Mouse (Mus musculus) forebrain, embryonic 16.5 days (tissue): Measurements from ENCODE around the gene Sigmar1. TPM values are rescaled to one million over a fixed set of nuclear protein-coding genes. Genes with fewer than 3 reads are reported as not detected.

ENCODE experiments used
- ATAC-seq: fragments of 200-750 bp; cut with Nextera tagmentation; 2 replicates; pipeline ENCODE4 v1.8.0; 2017; ENCODE audit warnings: mild to moderate bottlenecking, moderate library complexity
- H3K27ac ChIP-seq: fragments of 300-500 bp; sonication (generic); 2 replicates; pipeline ENCODE4 v1.5.1; 2014; ENCODE audit warnings: low read length, control low read depth
- H3K27me3 ChIP-seq: fragments of 300-500 bp; sonication (generic); replicated peaks from 2 replicates; pipeline ENCODE4 v1.6.1; 2014; ENCODE audit warnings: low read length; ENCODE audit not compliant: control insufficient read depth, insufficient read depth
- H3K36me3 ChIP-seq: fragments of 300-500 bp; sonication (generic); 2 replicates; pipeline ENCODE4 v1.6.1; 2014; ENCODE audit not compliant: control insufficient read depth, insufficient read depth
- H3K4me1 ChIP-seq: fragments of 300-500 bp; sonication (generic); replicated peaks from 2 replicates; pipeline ENCODE4 v1.6.1; 2014; ENCODE audit warnings: low read length; ENCODE audit not compliant: control insufficient read depth, insufficient read depth
- H3K4me2 ChIP-seq: fragments of 300-500 bp; sonication (generic); 2 replicates; pipeline ENCODE4 v1.6.1; 2014; ENCODE audit warnings: mild to moderate bottlenecking, low read length, control low read depth
- H3K4me3 ChIP-seq: fragments of 300-500 bp; sonication (generic); replicated peaks from 2 replicates; pipeline ENCODE4 v1.5.1; 2014; ENCODE audit warnings: mild to moderate bottlenecking, low read length, control low read depth
- H3K9ac ChIP-seq: fragments of 300-500 bp; sonication (generic); replicated peaks from 2 replicates; pipeline ENCODE4 v1.6.1; 2014; ENCODE audit warnings: low read depth, low read length, control low read depth
- H3K9me3 ChIP-seq: fragments of 300-500 bp; sonication (generic); 2 replicates; pipeline ENCODE4 v1.6.1; 2016; ENCODE audit warnings: low read length; ENCODE audit not compliant: control insufficient read depth
- WGBS: fragments of 180-500 bp; shearing (Covaris S2); extraction: QIAGEN DNeasy Blood & Tissue Kit; methylation state at CpG from one replicate; pipeline ENCODE4 v1.1.7; 2014; 5-methylcytosine and 5-hydroxymethylcytosine counted together
- polyA plus RNA-seq: library from polyadenylated mRNA; unstranded; fragments of >200 nt; fragmentation: Nextera tagmentation; extraction: Ambion mirVana; gene quantifications from 2 replicates; pipeline ENCODE4 v1.2.1, GENCODE M21; 2015

Sigmar1 gene
- polyA plus RNA-seq, 1 experiment from 2014 or later: 55.8 TPM

- H3K4me3 ChIP-seq: peak overlapping the region; percentile 82
- no peaks in the 10 kb centered on the region for H3K9me3 ChIP-seq
- ATAC-seq: peak; percentile 80
- peak overlapping the region; percentile 93 for H3K4me2 ChIP-seq
- peak overlapping the region; percentile 82 for H3K9ac ChIP-seq
- H3K36me3 ChIP-seq: no peaks in the 10 kb centered on the region; the same call in 1 of the 2 replicates
- under 1% methylated on average over 48 of the region's 48 CpGs for whole genome bisulfite sequencing
- H3K27ac ChIP-seq: peak overlapping the region; percentile 80
- peaks cover 21% of the 10 kb centered on the region for H3K4me1 ChIP-seq
- 0 out of 2 replicates have a peak, but pooled peaks cover 3% of the 10 kb centered on the region for H3K27me3 ChIP-seq
These were observed 15.4 kb downstream of the Sigmar1 start for GRCm38 (mm10) chr4:41740380-41741157.

- Histone ChIP-seq H3K4me1 (peaks cover 21% of the 10 kb centered on the region), H3K4me3 (no peak overlapping the region), H3K27me3 (no peaks in the 10 kb centered on the region), H3K9ac (no peak overlapping the region), H3K27ac (no peak overlapping the region), H3K36me3 (no peaks in the 10 kb centered on the region; the same call in 1 of the 2 replicates), H3K4me2 (no peak overlapping the region), H3K9me3 (0 out of 2 replicates have a peak, but pooled peaks cover 2% of the 10 kb centered on the region)
- ATAC-seq: no peak
- 96% methylated on average over 13 of the region's 13 CpGs for WGBS
These were observed 16.7 kb downstream of the Sigmar1 start for GRCm38 (mm10) chr4:41739260-41739659.

- WGBS: 69% methylated on average over 1 of the region's 1 CpGs
- H3K4me1 ChIP-seq: peaks cover 21% of the 10 kb centered on the region
- H3K27me3 ChIP-seq: no peaks in the 10 kb centered on the region
- H3K9me3 ChIP-seq: 0 out of 2 replicates have a peak, but pooled peaks cover 2% of the 10 kb centered on the region
- H3K4me2 ChIP-seq: no peak overlapping the region
- no peak for ATAC-seq
- no peak overlapping the region for H3K4me3 ChIP-seq
- no peak overlapping the region for H3K9ac ChIP-seq
- no peaks in the 10 kb centered on the region; the same call in 1 of the 2 replicates for H3K36me3 ChIP-seq
- H3K27ac ChIP-seq: no peak overlapping the region
These were observed 17.7 kb downstream of the Sigmar1 start for GRCm38 (mm10) chr4:41738256-41738603.

- Histone ChIP-seq H3K9me3 (0 out of 2 replicates have a peak, but pooled peaks cover 2% of the 10 kb centered on the region), H3K27ac (no peak overlapping the region), H3K9ac (no peak overlapping the region), H3K4me2 (no peak overlapping the region), H3K4me1 (peaks cover 21% of the 10 kb centered on the region), H3K36me3 (no peaks in the 10 kb centered on the region; the same call in 1 of the 2 replicates), H3K4me3 (no peak overlapping the region), H3K27me3 (peaks cover 4% of the 10 kb centered on the region)
- ATAC-seq: peak; percentile 57
- 42% methylated on average over 8 of the region's 8 CpGs for WGBS
These were observed 18.2 kb downstream of the Sigmar1 start for GRCm38 (mm10) chr4:41737602-41738255.

GRCm38 (mm10) chr4:41731052-41731765, 24.7 kb downstream of the Sigmar1 start, which contains the start of gene Arid3c:
Gene Arid3c, minus strand, starts transcription at chr4:41731142.
- Histone ChIP-seq H3K9me3 (0 out of 2 replicates have a peak, but pooled peaks cover 2% of the 10 kb centered on the region), H3K9ac (peak within 1 kb of the TSS; percentile 40), H3K4me3 (peak within 1 kb of the TSS; percentile 39), H3K27ac (no peak within 1 kb of the TSS), H3K27me3 (peaks cover 37% of the 10 kb centered on the region), H3K4me1 (peaks cover 17% of the 10 kb centered on the region), H3K4me2 (peak within 1 kb of the TSS; percentile 63), H3K36me3 (no peaks in the 10 kb centered on the region)
- peak; percentile 35 for ATAC-seq
- WGBS: 1% methylated on average over 50 of the region's 50 CpGs

GRCm38 (mm10) chr4:41726826-41727621, 28.9 kb downstream of the Sigmar1 start:
- 0 out of 2 replicates have a peak overlapping the region, but pooled peaks have one; percentile 4 for H3K4me2 ChIP-seq
- peak overlapping the region; percentile 24; the same call in 1 of the 2 replicates for H3K9ac ChIP-seq

GRCm38 (mm10) chr4:41722918-41723351, 33.0 kb downstream of the Sigmar1 start, which contains the start of gene Dctn3:
Gene Dctn3, minus strand, starts transcription at chr4:41723170.
- H3K27me3 ChIP-seq: peaks cover 17% of the 10 kb centered on the region
- H3K27ac ChIP-seq: peak within 1 kb of the TSS; percentile 21; the same call in 1 of the 2 replicates
- 0% methylated on average over 27 of the region's 27 CpGs for WGBS
- no peaks in the 10 kb centered on the region for H3K9me3 ChIP-seq
- H3K4me2 ChIP-seq: peak within 1 kb of the TSS; percentile 74
- peak; percentile 98 for ATAC-seq
- H3K36me3 ChIP-seq: peaks cover 7% of the 10 kb centered on the region
- peak within 1 kb of the TSS; percentile 89 for H3K4me3 ChIP-seq
- H3K9ac ChIP-seq: peak within 1 kb of the TSS; percentile 93
- peaks cover 29% of the 10 kb centered on the region for H3K4me1 ChIP-seq

More at GRCm38 (mm10) chr4:41726826-41727621, 28.9 kb downstream of the Sigmar1 start:
- Histone ChIP-seq H3K27ac (no peak overlapping the region), H3K27me3 (peaks cover 44% of the 10 kb centered on the region), H3K4me1 (peaks cover 31% of the 10 kb centered on the region), H3K4me3 (no peak overlapping the region), H3K9me3 (no peaks in the 10 kb centered on the region), H3K36me3 (no peaks in the 10 kb centered on the region)
- WGBS: 2% methylated on average over 20 of the region's 20 CpGs
- ATAC-seq: no peak

GRCm38 (mm10) chr4:41716834-41717233, 39.1 kb downstream of the Sigmar1 start:
- no peak overlapping the region for H3K9ac ChIP-seq
- no peak overlapping the region for H3K27ac ChIP-seq
- no peak overlapping the region for H3K4me3 ChIP-seq
- H3K4me2 ChIP-seq: no peak overlapping the region
- H3K4me1 ChIP-seq: peaks cover 27% of the 10 kb centered on the region
- no peak for ATAC-seq
- peaks cover 10% of the 10 kb centered on the region for H3K36me3 ChIP-seq
- no peaks in the 10 kb centered on the region for H3K9me3 ChIP-seq
- WGBS: 70% methylated on average over 6 of the region's 6 CpGs
- no peaks in the 10 kb centered on the region for H3K27me3 ChIP-seq
